Comparison of ENCODE assay signal across 9 mouse cellular contexts in the genomic region with DNA sequence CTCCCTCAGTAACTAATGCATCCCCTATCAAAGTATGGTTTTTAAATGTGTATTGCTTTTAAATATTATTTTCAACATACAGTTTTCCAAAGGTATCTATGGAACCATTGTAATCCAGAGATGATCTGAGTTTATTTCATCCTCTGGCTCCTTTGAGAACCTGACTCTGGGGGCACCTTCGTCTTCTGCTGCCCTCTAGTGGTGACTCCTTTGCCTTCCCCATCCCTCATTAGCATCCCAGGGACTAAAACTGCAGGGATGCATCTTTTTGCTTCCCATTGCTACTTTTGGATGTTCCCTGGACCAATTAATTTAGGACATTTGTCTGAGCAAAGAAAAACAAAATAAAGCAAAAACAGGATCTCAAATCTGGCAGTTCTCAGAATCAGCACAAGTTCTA.
DNase-seq lines count a peak whose midpoint lies in the region; ATAC-seq and TF ChIP-seq lines count a peak whose summit lies in the region.
"Had no signal": no experiment of that assay in that cellular context is flagged by ENCODE, and none has a peak within 500 bp of the region (broad histone marks: within the 10 kb centered on the region; RNA-seq: fewer than 3 reads in every experiment).

No protein-coding gene starts in this region.

- no peak overlapping the region for H3K4me2 ChIP-seq in forebrain, embryonic 11.5 days (ENCODE audit: low read depth, low read length, severe bottlenecking)
- no peak overlapping the region for H3K4me2 ChIP-seq in limb, embryonic 11.5 days (ENCODE audit: low read depth, severe bottlenecking)
- H3K4me2 ChIP-seq: heart, embryonic 13.5 days; neural tube, embryonic 13.5 days had no signal

- TF ChIP-seq POLR2A in kidney, adult 2 months (IDR thresholded peaks at IDR 0.05; ENCODE audit: low read depth, low read length), result no peak

- no peaks in the 10 kb centered on the region for H3K4me1 ChIP-seq in forebrain, embryonic 11.5 days (replicated peaks; ENCODE audit: control insufficient read depth, insufficient read depth, low read length)
- H3K4me1 ChIP-seq in kidney, adult 2 months (ENCODE audit: control insufficient read depth, insufficient read depth, low read length), result no peaks in the 10 kb centered on the region
- H3K4me1 ChIP-seq in limb, embryonic 11.5 days (ENCODE audit: control insufficient read depth, insufficient read depth, low read length), result no peaks in the 10 kb centered on the region
- H3K4me1 ChIP-seq: heart, embryonic 13.5 days; neural tube, embryonic 13.5 days had no signal

- WGBS in forebrain, embryonic 11.5 days, result 0% methylated on average over 1 of the region's 1 CpGs
- 0% methylated on average over 1 of the region's 1 CpGs for WGBS in kidney, adult 2 months
- 0% methylated on average over 1 of the region's 1 CpGs for WGBS in limb, embryonic 11.5 days

- 0 out of 2 replicates have a peak, but pooled peaks have one; percentile 55 for ATAC-seq in forebrain, embryonic 11.5 days (replicated peaks; ENCODE audit: low FRiP score)
- no peak for ATAC-seq in limb, embryonic 11.5 days (ENCODE audit: insufficient number of reproducible peaks, low FRiP score, low TSS enrichment, low read depth)

- H3K9me3 ChIP-seq in forebrain, embryonic 11.5 days (ENCODE audit: control insufficient read depth, low read length), result no peaks in the 10 kb centered on the region
- no peaks in the 10 kb centered on the region for H3K9me3 ChIP-seq in limb, embryonic 11.5 days (ENCODE audit: control insufficient read depth, low read length)
- H3K9me3 ChIP-seq: heart, embryonic 13.5 days; neural tube, embryonic 13.5 days had no signal

- peak; percentile 90 for TF ChIP-seq CTCF in kidney, adult 2 months (conservative IDR thresholded peaks at IDR 0.05; ENCODE audit: insufficient read depth, insufficient read length, low read depth, low read length)

- no peak overlapping the region for H3K27ac ChIP-seq in forebrain, embryonic 11.5 days (ENCODE audit: low read depth, low read length)
- H3K27ac ChIP-seq in kidney, adult 2 months (ENCODE audit: insufficient read depth, low read depth, low read length), result no peak overlapping the region
- no peak overlapping the region for H3K27ac ChIP-seq in limb, embryonic 11.5 days (replicated peaks; ENCODE audit: low read depth, low read length)
- H3K27ac ChIP-seq: heart, embryonic 13.5 days; neural tube, embryonic 13.5 days had no signal

- H3K27me3 ChIP-seq in forebrain, embryonic 11.5 days (ENCODE audit: control insufficient read depth, insufficient read depth, low read length), result no peaks in the 10 kb centered on the region
- H3K27me3 ChIP-seq in kidney, adult 2 months (replicated peaks; ENCODE audit: control insufficient read depth, insufficient read depth, low read length), result no peaks in the 10 kb centered on the region
- no peaks in the 10 kb centered on the region for H3K27me3 ChIP-seq in limb, embryonic 11.5 days (ENCODE audit: control insufficient read depth, insufficient read depth, low read length)
- H3K27me3 ChIP-seq: neural tube, embryonic 13.5 days had no signal

- no peak overlapping the region for H3K4me3 ChIP-seq in forebrain, embryonic 11.5 days (ENCODE audit: low read depth, low read length)
- H3K4me3 ChIP-seq in kidney, adult 2 months (ENCODE audit: insufficient read depth, low read depth, low read length), result no peak overlapping the region
- no peak overlapping the region for H3K4me3 ChIP-seq in limb, embryonic 11.5 days (ENCODE audit: low read depth, low read length)
- H3K4me3 ChIP-seq: heart, embryonic 13.5 days; neural tube, embryonic 13.5 days had no signal

- H3K36me3 ChIP-seq in forebrain, embryonic 11.5 days (ENCODE audit: control insufficient read depth, insufficient read depth, low read length), result no peaks in the 10 kb centered on the region
- no peaks in the 10 kb centered on the region for H3K36me3 ChIP-seq in kidney, adult 2 months (ENCODE audit: control insufficient read depth, insufficient read depth, low read length)
- no peaks in the 10 kb centered on the region for H3K36me3 ChIP-seq in limb, embryonic 11.5 days (ENCODE audit: control insufficient read depth, insufficient read depth, low read length)
- H3K36me3 ChIP-seq: heart, embryonic 13.5 days; neural tube, embryonic 13.5 days had no signal

- DNase-seq in 416B (ENCODE audit: low read depth), result peak; percentile 57
- DNase-seq in CD4-positive, CD25-positive, alpha-beta regulatory T cell, adult 2 months (ENCODE audit: low read depth, low spot score), result peak; percentile 81
- DNase-seq in brain, adult 2 months (ENCODE audit: low read depth, low spot score), result peak; percentile 86
- DNase-seq in forebrain, embryonic 11.5 days (ENCODE audit: low spot score), result peak; percentile 72
- DNase-seq in kidney, adult 2 months, result peak; percentile 58
- peak; percentile 72 for DNase-seq in limb, embryonic 11.5 days (ENCODE audit: low spot score)
- DNase-seq in retina, adult 2 months (ENCODE audit: low read depth, low spot score), result peak; percentile 26

- no peak overlapping the region for H3K9ac ChIP-seq in forebrain, embryonic 11.5 days (ENCODE audit: low read length)
- H3K9ac ChIP-seq in limb, embryonic 11.5 days (ENCODE audit: low read length), result no peak overlapping the region
- H3K9ac ChIP-seq: heart, embryonic 13.5 days; neural tube, embryonic 13.5 days had no signal

Comparison
In these comparisons a context has a peak if more than half of its experiments do, and no peak if none do; other contexts are left out.
1. DNase-seq: peak in every context shown above with its lines; median percentile 86 in brain, adult 2 months; 81 in CD4-positive, CD25-positive, alpha-beta regulatory T cell, adult 2 months; 72 in forebrain, embryonic 11.5 days; 72 in limb, embryonic 11.5 days; 58 in kidney, adult 2 months; 57 in 416B; 26 in retina, adult 2 months.